Mouse (Mus musculus) heart, embryonic 16.5 days (tissue): ENCODE measurements around the gene Stat5b. TPM values are rescaled to one million over a fixed set of nuclear protein-coding genes. Genes with fewer than 3 reads are reported as not detected.

Source experiments
- ATAC-seq: fragments of 200-750 bp; cut with Nextera tagmentation; replicated peaks from 2 replicates; pipeline ENCODE4 v1.8.0; 2017; ENCODE audit warnings: moderate number of reproducible peaks; ENCODE audit not compliant: insufficient read depth, low FRiP score; ENCODE audit errors: extremely low read depth
- H3K27ac ChIP-seq: fragments of 300-500 bp; sonication (generic); 2 replicates; pipeline ENCODE4 v1.5.1; 2014; ENCODE audit warnings: mild to moderate bottlenecking, low read length, control low read depth, moderate library complexity
- H3K27me3 ChIP-seq: fragments of 300-500 bp; sonication (generic); 2 replicates; pipeline ENCODE4 v1.6.1; 2014; ENCODE audit warnings: low read length, mixed read lengths; ENCODE audit not compliant: control insufficient read depth, insufficient read depth
- H3K36me3 ChIP-seq: fragments of 300-500 bp; sonication (generic); 2 replicates; pipeline ENCODE4 v1.6.1; 2014; ENCODE audit not compliant: control insufficient read depth, insufficient read depth
- H3K4me1 ChIP-seq: fragments of 300-500 bp; sonication (generic); 2 replicates; pipeline ENCODE4 v1.6.1; 2014; ENCODE audit warnings: low read length, mixed read lengths; ENCODE audit not compliant: control insufficient read depth, insufficient read depth
- H3K4me2 ChIP-seq: fragments of 300-500 bp; sonication (generic); 2 replicates; pipeline ENCODE4 v1.6.1; 2014; ENCODE audit warnings: low read depth, mild to moderate bottlenecking, control low read depth, low read length
- H3K4me3 ChIP-seq: fragments of 300-500 bp; sonication (generic); 2 replicates; pipeline ENCODE4 v1.5.1; 2014; ENCODE audit warnings: mild to moderate bottlenecking, control low read depth, low read length
- H3K9ac ChIP-seq: fragments of 300-500 bp; sonication (generic); 2 replicates; pipeline ENCODE4 v1.6.1; 2014; ENCODE audit warnings: low read length, control low read depth
- H3K9me3 ChIP-seq: fragments of 300-500 bp; sonication (generic); replicated peaks from 2 replicates; pipeline ENCODE4 v1.6.1; 2016; ENCODE audit warnings: low read length; ENCODE audit not compliant: control insufficient read depth
- WGBS: fragments of 180-500 bp; shearing (Covaris S2); extraction: QIAGEN DNeasy Blood & Tissue Kit; methylation state at CpG from one replicate; pipeline ENCODE4 v1.1.7; 2014; 5-methylcytosine and 5-hydroxymethylcytosine counted together
- polyA plus RNA-seq: library from polyadenylated mRNA; unstranded; fragments of >200 nt; fragmentation: Nextera tagmentation; extraction: Ambion mirVana; gene quantifications from 2 replicates; pipeline ENCODE4 v1.2.1, GENCODE M21; 2015

Gene Stat5b
- polyA plus RNA-seq, 1 experiment from 2014 or later, result 36.5 TPM

DNA sequence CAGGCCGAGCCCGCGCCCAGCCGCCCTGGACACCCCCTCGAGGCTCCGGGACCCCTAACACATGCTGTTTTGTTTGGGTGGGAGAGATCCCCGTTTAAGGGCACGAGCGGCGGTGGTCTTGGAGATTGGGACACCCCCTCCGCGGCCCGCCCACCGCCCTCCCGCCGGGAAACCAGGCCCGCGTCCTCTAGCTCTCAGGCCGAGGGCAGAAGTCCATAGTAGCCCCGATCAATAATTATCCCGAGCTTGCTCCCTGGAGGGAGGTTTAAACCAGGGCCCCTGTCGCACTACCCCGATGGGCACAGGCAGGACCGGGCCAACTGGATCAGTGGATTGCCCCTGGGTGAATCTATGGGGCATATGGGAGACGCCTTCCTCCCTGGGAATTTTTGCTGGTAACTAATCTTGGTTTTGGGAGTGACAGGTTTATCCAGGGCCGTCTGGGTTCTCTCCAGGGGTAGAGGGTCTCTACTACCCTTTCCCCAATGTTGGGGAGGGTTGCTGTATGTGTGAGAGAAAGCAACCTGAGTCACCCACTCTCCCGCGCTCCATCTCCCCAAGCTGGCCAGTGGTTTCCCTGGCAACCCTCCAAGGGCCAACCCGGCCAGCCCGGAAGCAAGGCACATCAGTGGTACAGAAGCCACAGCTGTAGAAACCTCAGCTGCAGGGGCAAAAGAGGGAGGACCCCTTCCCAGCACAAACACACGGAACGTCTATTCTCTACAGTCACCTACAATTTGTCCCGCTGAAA, 429 bp upstream of the Stat5b start:
- Histone ChIP-seq H3K27me3 (no peaks in the 10 kb centered on the region; the same call in 1 of the 2 replicates), H3K4me3 (peak overlapping the region; percentile 82), H3K9ac (peak overlapping the region; percentile 98), H3K36me3 (no peaks in the 10 kb centered on the region), H3K4me1 (peaks cover 23% of the 10 kb centered on the region), H3K27ac (peak overlapping the region; percentile 91), H3K9me3 (no peaks in the 10 kb centered on the region), H3K4me2 (peak overlapping the region; percentile 80)
- WGBS, result 1% methylated on average over 33 of the region's 33 CpGs
- peak; percentile 26; the same call in 1 of the 2 replicates for ATAC-seq

DNA sequence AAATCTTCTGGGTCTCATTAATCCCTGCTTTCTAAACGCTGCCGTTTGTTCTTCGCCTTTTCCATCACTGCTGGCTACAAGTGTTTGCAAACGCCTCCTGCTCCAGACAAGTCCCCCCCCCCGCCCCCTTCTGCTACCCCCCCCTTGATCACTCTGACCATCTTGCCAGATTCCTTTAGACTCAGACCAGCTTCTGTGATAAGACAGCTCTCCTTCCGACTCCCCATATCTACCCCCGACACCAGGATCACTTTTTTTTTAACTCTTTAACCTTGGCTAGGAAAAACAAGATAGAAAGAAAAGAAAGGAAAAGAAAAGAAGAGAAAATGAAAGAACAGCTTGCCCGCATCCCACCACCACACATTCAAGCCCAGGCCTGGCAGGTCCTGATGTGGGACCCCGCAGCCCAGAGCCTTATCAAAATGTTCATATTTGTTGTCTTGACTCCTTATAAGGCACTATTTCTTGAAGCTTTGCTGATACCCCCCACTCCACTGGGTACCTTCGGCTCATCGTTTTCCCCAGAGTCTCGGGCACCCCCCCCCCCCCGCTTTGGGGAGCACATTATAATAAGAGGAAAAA, 977 bp downstream of the Stat5b start:
- peak overlapping the region; percentile 82 for H3K4me3 ChIP-seq
- H3K36me3 ChIP-seq, result no peaks in the 10 kb centered on the region
- H3K4me1 ChIP-seq, result peaks cover 23% of the 10 kb centered on the region
- H3K4me2 ChIP-seq, result peak overlapping the region; percentile 80
- no peaks in the 10 kb centered on the region for H3K9me3 ChIP-seq
- peak overlapping the region; percentile 98 for H3K9ac ChIP-seq
- H3K27ac ChIP-seq, result peak overlapping the region; percentile 91
- no peaks in the 10 kb centered on the region for H3K27me3 ChIP-seq
- no peak for ATAC-seq
- 2% methylated on average over 13 of the region's 13 CpGs for WGBS

DNA sequence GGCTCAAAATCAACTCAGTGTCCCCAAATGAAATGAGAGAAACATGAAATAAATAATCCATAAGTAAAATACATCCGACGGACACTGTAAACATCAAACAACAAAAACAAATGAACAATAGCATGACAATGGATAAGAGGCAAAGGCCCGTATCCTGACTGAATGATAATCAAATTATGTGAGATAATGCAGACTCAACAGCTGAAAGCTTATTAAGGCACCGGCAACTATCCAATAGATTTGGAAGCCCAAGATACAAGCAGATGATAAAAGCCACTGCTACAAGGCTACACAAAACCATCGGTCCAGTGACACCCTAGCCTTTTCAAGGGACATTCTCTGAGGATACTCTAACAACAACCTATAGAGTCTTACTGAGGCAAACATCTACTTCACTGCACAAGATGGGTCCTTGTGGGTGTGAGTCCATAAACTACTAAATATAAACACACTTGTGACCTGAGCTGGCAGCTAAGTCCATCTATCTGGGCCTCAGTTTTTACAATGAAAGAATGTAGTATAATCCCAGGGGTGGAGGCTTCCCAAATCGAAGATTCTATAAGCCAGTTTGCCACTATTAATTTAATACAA, 1.6 kb downstream of the Stat5b start:
- Histone ChIP-seq H3K27me3 (no peaks in the 10 kb centered on the region), H3K9ac (peak overlapping the region; percentile 98), H3K4me3 (peak overlapping the region; percentile 82), H3K27ac (peak overlapping the region; percentile 91), H3K9me3 (no peaks in the 10 kb centered on the region), H3K4me1 (peaks cover 23% of the 10 kb centered on the region), H3K36me3 (no peaks in the 10 kb centered on the region), H3K4me2 (peak overlapping the region; percentile 80)
- WGBS, result 42% methylated on average over 6 of the region's 6 CpGs
- ATAC-seq, result no peak

DNA sequence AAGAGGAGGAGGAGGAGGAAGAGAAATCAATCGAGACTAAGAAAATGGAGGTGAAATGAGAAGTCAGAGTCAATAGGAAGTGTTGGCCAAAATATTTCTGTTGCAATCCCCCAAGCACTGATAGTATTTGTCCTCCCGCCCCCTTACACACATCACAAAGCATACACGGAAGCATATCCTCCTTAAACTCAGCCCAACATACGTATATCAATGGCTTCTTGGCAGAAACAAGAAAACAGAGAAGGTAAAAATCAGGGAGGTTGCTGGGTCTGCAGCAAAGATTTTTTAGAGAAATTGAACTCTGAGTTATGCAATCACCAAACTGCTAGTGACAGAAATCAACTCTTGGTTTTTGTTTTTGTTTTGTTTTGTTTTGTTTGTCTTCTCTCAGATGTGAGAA, 2.4 kb downstream of the Stat5b start:
- ATAC-seq, result no peak
- Histone ChIP-seq H3K36me3 (no peaks in the 10 kb centered on the region), H3K27ac (no peak overlapping the region; the same call in 1 of the 2 replicates), H3K4me3 (no peak overlapping the region), H3K9me3 (no peaks in the 10 kb centered on the region), H3K4me2 (peak overlapping the region; percentile 80), H3K9ac (no peak overlapping the region), H3K27me3 (no peaks in the 10 kb centered on the region), H3K4me1 (peaks cover 23% of the 10 kb centered on the region)
- 36% methylated on average over 4 of the region's 4 CpGs for WGBS

DNA sequence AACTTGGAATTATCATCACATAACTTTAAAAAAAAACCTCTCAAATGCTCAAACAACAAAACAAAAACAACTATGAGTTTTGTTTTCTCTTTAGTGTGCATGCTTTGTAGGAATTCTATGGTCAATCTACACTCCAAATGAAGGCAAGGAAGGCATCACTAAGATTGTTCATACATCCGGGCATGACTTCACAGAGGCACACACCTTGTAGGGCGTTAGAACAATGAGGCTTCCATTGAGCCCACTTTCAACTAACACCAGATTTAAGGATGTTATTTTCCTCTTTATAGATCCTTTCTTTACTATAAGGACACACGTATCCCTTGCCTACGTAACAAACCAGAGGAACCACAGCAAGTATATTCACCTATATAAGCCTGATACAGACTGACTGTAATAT, 3.0 kb downstream of the Stat5b start:
- ATAC-seq, result no peak

DNA sequence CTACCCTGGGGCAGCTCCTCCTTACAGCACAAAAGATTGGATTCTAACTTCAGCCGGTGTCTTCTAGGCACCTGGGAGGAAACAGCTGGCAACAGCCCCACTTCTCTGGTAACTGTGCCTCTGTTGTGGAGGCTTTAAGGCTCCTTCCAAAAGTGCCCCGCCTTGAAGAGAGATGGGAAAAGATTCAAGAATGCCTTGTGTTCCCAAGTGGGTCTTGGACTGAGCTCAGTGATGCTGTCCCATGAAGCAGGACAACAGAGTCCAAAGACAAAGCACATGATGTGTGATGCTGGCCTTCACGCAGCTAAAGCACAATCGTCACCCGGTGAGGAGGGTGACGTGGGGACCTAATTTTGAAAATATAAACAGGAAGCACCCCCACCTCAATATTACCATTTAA, 4.7 kb downstream of the Stat5b start:
- no peak overlapping the region for H3K9ac ChIP-seq
- H3K27me3 ChIP-seq, result no peaks in the 10 kb centered on the region
- WGBS, result 79% methylated on average over 6 of the region's 6 CpGs
- H3K9me3 ChIP-seq, result 0 out of 2 replicates have a peak, but pooled peaks cover 2% of the 10 kb centered on the region
- no peak overlapping the region; the same call in 1 of the 2 replicates for H3K27ac ChIP-seq
- H3K4me2 ChIP-seq, result no peak overlapping the region
- H3K4me1 ChIP-seq, result peaks cover 25% of the 10 kb centered on the region
- no peak for ATAC-seq
- no peak overlapping the region for H3K4me3 ChIP-seq
- H3K36me3 ChIP-seq, result no peaks in the 10 kb centered on the region

More for the DNA sequence above, 3.0 kb downstream of the Stat5b start:
- Histone ChIP-seq H3K27me3 (no peaks in the 10 kb centered on the region), H3K9ac (no peak overlapping the region), H3K4me1 (peaks cover 23% of the 10 kb centered on the region), H3K4me3 (no peak overlapping the region), H3K9me3 (no peaks in the 10 kb centered on the region), H3K36me3 (no peaks in the 10 kb centered on the region), H3K27ac (no peak overlapping the region; the same call in 1 of the 2 replicates), H3K4me2 (peak overlapping the region; percentile 80; the same call in 1 of the 2 replicates)
- 86% methylated on average over 4 of the region's 4 CpGs for WGBS

DNA sequence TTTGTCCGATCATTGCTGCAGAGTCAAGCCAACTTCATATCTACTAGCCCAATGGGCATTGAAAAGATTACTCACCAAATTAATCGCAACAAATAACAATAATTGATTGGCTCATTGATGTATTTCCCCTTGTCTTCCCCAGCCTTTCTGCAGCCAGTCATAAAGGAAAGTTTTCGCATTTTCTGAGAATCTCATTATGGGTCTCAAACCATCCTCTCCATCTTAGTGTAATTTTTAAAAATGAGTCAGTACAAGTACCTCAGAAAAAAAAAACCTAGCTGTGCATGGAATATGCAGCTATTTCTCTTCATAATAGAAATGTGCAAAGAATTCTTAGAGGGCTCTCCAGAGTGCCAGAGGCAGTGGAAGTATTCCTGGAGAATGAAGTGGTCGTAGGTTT, 6.4 kb downstream of the Stat5b start:
- H3K27me3 ChIP-seq, result no peaks in the 10 kb centered on the region
- no peaks in the 10 kb centered on the region for H3K36me3 ChIP-seq
- no peak overlapping the region for H3K9ac ChIP-seq
- H3K4me2 ChIP-seq, result no peak overlapping the region
- H3K4me1 ChIP-seq, result peaks cover 32% of the 10 kb centered on the region
- H3K9me3 ChIP-seq, result 0 out of 2 replicates have a peak, but pooled peaks cover 2% of the 10 kb centered on the region
- no peak overlapping the region for H3K27ac ChIP-seq
- WGBS, result 86% methylated on average over 4 of the region's 4 CpGs
- no peak overlapping the region for H3K4me3 ChIP-seq
- ATAC-seq, result no peak

DNA sequence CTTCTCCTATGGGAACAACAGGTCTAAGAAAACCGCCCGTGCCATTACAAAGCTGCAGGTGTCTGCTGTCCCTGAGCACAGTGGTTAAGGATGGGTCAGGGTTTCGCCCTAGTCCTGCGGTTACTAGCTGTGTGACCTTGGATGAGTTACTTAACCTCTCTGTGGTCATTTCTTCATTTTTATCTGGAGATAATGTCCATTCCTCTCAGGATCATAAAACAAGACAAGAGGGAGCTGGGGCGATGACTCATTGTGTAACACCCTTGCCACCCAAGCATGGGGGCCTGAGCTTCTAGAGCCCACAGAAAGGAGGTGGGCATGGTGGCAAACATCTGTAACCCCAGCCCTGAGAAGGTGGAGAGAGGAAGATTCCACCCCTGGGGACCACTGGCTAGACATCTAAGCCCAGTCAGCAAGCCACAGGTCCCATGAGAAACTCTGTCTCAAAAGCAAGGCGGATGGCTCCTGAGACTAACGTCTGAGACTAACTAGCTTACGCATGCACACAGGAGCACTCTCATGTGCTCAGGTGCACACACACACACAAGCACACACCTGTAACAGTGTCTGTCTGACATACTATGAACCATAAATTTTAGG, 7.4 kb downstream of the Stat5b start:
- Histone ChIP-seq H3K4me3 (no peak overlapping the region), H3K36me3 (no peaks in the 10 kb centered on the region), H3K27ac (no peak overlapping the region), H3K27me3 (no peaks in the 10 kb centered on the region), H3K9ac (no peak overlapping the region), H3K4me1 (peaks cover 22% of the 10 kb centered on the region), H3K4me2 (no peak overlapping the region), H3K9me3 (0 out of 2 replicates have a peak, but pooled peaks cover 2% of the 10 kb centered on the region)
- ATAC-seq, result no peak
- 93% methylated on average over 8 of the region's 8 CpGs for WGBS
